Mouse (Mus musculus) small intestine, adult 2 months (tissue): ENCODE measurements at regions not wholly inside any gene's neighbourhood (a gene's known extent, or its start where the extent isn't known, plus 50 kb on each side); places are given as distances from the start of the nearest gene placed in this dataset.

Experiments used
- CTCF ChIP-seq: fragments of 200-500 bp; IDR thresholded peaks from 2 replicates; pipeline ENCODE4 v1.5.1; 2012; ENCODE audit warnings: low read depth, mild to moderate bottlenecking, control low read depth, inconsistent platforms, low read length, moderate library complexity, mixed read lengths; ENCODE audit not compliant: insufficient replicate concordance, insufficient read length; ENCODE audit errors: extremely low read depth
- POLR2A ChIP-seq: fragments of 200-500 bp; IDR thresholded peaks from 2 replicates; pipeline ENCODE4 v1.6.1; 2012; ENCODE audit warnings: low read depth, mild to moderate bottlenecking, control low read depth, inconsistent platforms, low read length, moderate library complexity

- TF ChIP-seq POLR2A (no peak), CTCF (no peak)
Observed at GRCm38 (mm10) chr6:52461186-52461585, 147.9 kb downstream of the Evx1 start.
